Mouse (Mus musculus) heart, embryonic 11.5 days (tissue): ENCODE measurements at regions not wholly inside any gene's neighbourhood (a gene's known extent, or its start where the extent isn't known, plus 50 kb on each side); places are given as distances from the start of the nearest gene placed in this dataset.
A peak's percentile ranks its signal among the peaks of the same experiment; 100 is the strongest.

Source experiments
- ATAC-seq: fragments of 200-750 bp; cut with Nextera tagmentation; replicated peaks from 2 replicates; pipeline ENCODE4 v1.8.0; 2017; ENCODE audit warnings: moderate library complexity; ENCODE audit not compliant: insufficient number of reproducible peaks, low FRiP score, low TSS enrichment
- H3K27ac ChIP-seq: fragments of 300-500 bp; sonication (generic); 2 replicates; pipeline ENCODE4 v1.5.1; 2014; ENCODE audit warnings: mild to moderate bottlenecking, low read depth, low read length
- H3K27me3 ChIP-seq: fragments of 300-500 bp; sonication (generic); 2 replicates; pipeline ENCODE4 v1.6.1; 2014; ENCODE audit warnings: mild to moderate bottlenecking, low read length, mixed read lengths; ENCODE audit not compliant: control insufficient read depth, insufficient read depth
- H3K36me3 ChIP-seq: fragments of 300-500 bp; sonication (generic); 2 replicates; pipeline ENCODE4 v1.6.1; 2014; ENCODE audit warnings: mild to moderate bottlenecking, low read length, moderate library complexity, mixed read lengths; ENCODE audit not compliant: control insufficient read depth, insufficient read depth
- H3K4me1 ChIP-seq: fragments of 300-500 bp; sonication (generic); 2 replicates; pipeline ENCODE4 v1.6.1; 2014; ENCODE audit warnings: low read length; ENCODE audit not compliant: control insufficient read depth, insufficient read depth
- H3K4me2 ChIP-seq: fragments of 300-500 bp; sonication (generic); 2 replicates; pipeline ENCODE4 v1.6.1; 2014; ENCODE audit warnings: mild to moderate bottlenecking, moderate library complexity
- H3K4me3 ChIP-seq: fragments of 300-500 bp; sonication (generic); 2 replicates; pipeline ENCODE4 v1.5.1; 2014; ENCODE audit warnings: low read depth, low read length
- H3K9ac ChIP-seq: fragments of 300-500 bp; sonication (generic); 2 replicates; pipeline ENCODE4 v1.6.1; 2014; ENCODE audit warnings: mild to moderate bottlenecking, low read depth, low read length, moderate library complexity
- H3K9me3 ChIP-seq: fragments of 300-500 bp; sonication (generic); replicated peaks from 2 replicates; pipeline ENCODE4 v1.6.1; 2016; ENCODE audit warnings: low read length; ENCODE audit not compliant: control insufficient read depth
- WGBS: fragments of 180-500 bp; shearing (Covaris S2); extraction: QIAGEN DNeasy Blood & Tissue Kit; methylation state at CpG from one replicate; pipeline ENCODE4 v1.1.7; 2014; ENCODE audit not compliant: insufficient replicate concordance; 5-methylcytosine and 5-hydroxymethylcytosine counted together

- Histone ChIP-seq H3K9ac (no peak overlapping the region), H3K36me3 (no peaks in the 10 kb centered on the region), H3K4me3 (no peak overlapping the region), H3K4me1 (peaks cover 13% of the 10 kb centered on the region), H3K27me3 (no peaks in the 10 kb centered on the region), H3K4me2 (no peak overlapping the region), H3K27ac (no peak overlapping the region; the same call in 1 of the 2 replicates), H3K9me3 (no peaks in the 10 kb centered on the region)
- 70% methylated on average over 3 of the region's 3 CpGs for WGBS
- ATAC-seq, result no peak
Observed at GRCm38 (mm10) chr10:8136662-8137061, 180.6 kb upstream of the Tab2 start.

GRCm38 (mm10) chr10:8135272-8135671, 179.2 kb upstream of the Tab2 start:
- Histone ChIP-seq H3K4me2 (no peak overlapping the region), H3K27me3 (no peaks in the 10 kb centered on the region), H3K27ac (no peak overlapping the region), H3K4me3 (no peak overlapping the region), H3K9ac (no peak overlapping the region), H3K4me1 (peaks cover 21% of the 10 kb centered on the region), H3K36me3 (no peaks in the 10 kb centered on the region), H3K9me3 (no peaks in the 10 kb centered on the region)
- WGBS, result 51% methylated on average over 7 of the region's 7 CpGs
- no peak for ATAC-seq

GRCm38 (mm10) chr10:8134398-8134797, 178.4 kb upstream of the Tab2 start:
- WGBS, result 88% methylated on average over 1 of the region's 1 CpGs
- no peak overlapping the region for H3K9ac ChIP-seq
- ATAC-seq, result no peak
- H3K9me3 ChIP-seq, result no peaks in the 10 kb centered on the region
- H3K27me3 ChIP-seq, result no peaks in the 10 kb centered on the region
- H3K36me3 ChIP-seq, result no peaks in the 10 kb centered on the region
- H3K27ac ChIP-seq, result no peak overlapping the region
- H3K4me3 ChIP-seq, result no peak overlapping the region
- peaks cover 24% of the 10 kb centered on the region for H3K4me1 ChIP-seq
- no peak overlapping the region for H3K4me2 ChIP-seq

- Histone ChIP-seq H3K4me1 (peaks cover 24% of the 10 kb centered on the region), H3K27ac (peak overlapping the region; percentile 51; the same call in 1 of the 2 replicates)
- ATAC-seq, result no peak
Observed at GRCm38 (mm10) chr10:8133451-8133952, 177.5 kb upstream of the Tab2 start.

GRCm38 (mm10) chr10:8132795-8133194, 176.8 kb upstream of the Tab2 start:
- Histone ChIP-seq H3K4me3 (no peak overlapping the region), H3K4me2 (no peak overlapping the region; the same call in 1 of the 2 replicates), H3K9me3 (no peaks in the 10 kb centered on the region), H3K4me1 (peaks cover 24% of the 10 kb centered on the region), H3K27me3 (no peaks in the 10 kb centered on the region), H3K36me3 (no peaks in the 10 kb centered on the region), H3K27ac (peak overlapping the region; percentile 51; the same call in 1 of the 2 replicates), H3K9ac (no peak overlapping the region)
- ATAC-seq, result 0 out of 2 replicates have a peak, but pooled peaks have one; percentile 22
- WGBS, result 17% methylated on average over 2 of the region's 2 CpGs

More at GRCm38 (mm10) chr10:8133451-8133952, 177.5 kb upstream of the Tab2 start:
- no peaks in the 10 kb centered on the region for H3K36me3 ChIP-seq
- no peak overlapping the region for H3K9ac ChIP-seq
- no peak overlapping the region for H3K4me2 ChIP-seq
- H3K27me3 ChIP-seq, result no peaks in the 10 kb centered on the region
- WGBS, result 54% methylated on average over 13 of the region's 13 CpGs
- H3K9me3 ChIP-seq, result no peaks in the 10 kb centered on the region
- no peak overlapping the region for H3K4me3 ChIP-seq

GRCm38 (mm10) chr10:8130472-8131241, 174.6 kb upstream of the Tab2 start:
- Histone ChIP-seq H3K27ac (peak overlapping the region; percentile 63; the same call in 1 of the 2 replicates), H3K4me2 (peak overlapping the region; percentile 57), H3K9me3 (no peaks in the 10 kb centered on the region), H3K4me1 (peaks cover 24% of the 10 kb centered on the region), H3K4me3 (peak overlapping the region; percentile 2; the same call in 1 of the 2 replicates), H3K36me3 (no peaks in the 10 kb centered on the region), H3K27me3 (no peaks in the 10 kb centered on the region), H3K9ac (peak overlapping the region; percentile 47)
- 13% methylated on average over 18 of the region's 18 CpGs for WGBS
- peak; percentile 62; the same call in 1 of the 2 replicates for ATAC-seq

- Histone ChIP-seq H3K9ac (peak overlapping the region; percentile 47), H3K27ac (peak overlapping the region; percentile 24; the same call in 1 of the 2 replicates), H3K4me3 (peak overlapping the region; percentile 2; the same call in 1 of the 2 replicates), H3K4me1 (peaks cover 24% of the 10 kb centered on the region), H3K4me2 (peak overlapping the region; percentile 57), H3K36me3 (no peaks in the 10 kb centered on the region), H3K9me3 (no peaks in the 10 kb centered on the region), H3K27me3 (no peaks in the 10 kb centered on the region)
- ATAC-seq, result no peak
- WGBS, result 37% methylated on average over 8 of the region's 8 CpGs
Observed at GRCm38 (mm10) chr10:8130057-8130456, 174.0 kb upstream of the Tab2 start.

- Histone ChIP-seq H3K4me2 (no peak overlapping the region), H3K9ac (no peak overlapping the region), H3K4me1 (peaks cover 4% of the 10 kb centered on the region; the same call in 1 of the 2 replicates), H3K9me3 (no peaks in the 10 kb centered on the region), H3K36me3 (no peaks in the 10 kb centered on the region), H3K27me3 (no peaks in the 10 kb centered on the region), H3K27ac (no peak overlapping the region), H3K4me3 (no peak overlapping the region)
- 84% methylated on average over 1 of the region's 1 CpGs for WGBS
- no peak for ATAC-seq
Observed at GRCm38 (mm10) chr10:8124124-8124523, 168.1 kb upstream of the Tab2 start.
